Comparison of ENCODE assay signal across 8 mouse cellular contexts in genomic region chr2:152413158-152413764, GRCm38 (mm10). TPM values are rescaled to one million over a fixed set of nuclear protein-coding genes. Genes with fewer than 3 reads are reported as not detected.
DNase-seq lines count a peak whose midpoint lies in the region; TF ChIP-seq lines count a peak whose summit lies in the region.

No protein-coding gene starts in this region.

- H3K9me3 ChIP-seq in hindbrain, embryonic 10.5 days, result peaks cover 9% of the 10 kb centered on the region

- peak overlapping the region; percentile 97 for H3K4me3 ChIP-seq in hindbrain, embryonic 10.5 days
- H3K4me3 ChIP-seq in small intestine, adult 2 months (ENCODE audit: low read depth, low read length), result peak overlapping the region; percentile 73

- 0 out of 2 replicates have a peak, but pooled peaks cover 7% of the 10 kb centered on the region for H3K36me3 ChIP-seq in hindbrain, embryonic 10.5 days
- no peaks in the 10 kb centered on the region for H3K36me3 ChIP-seq in small intestine, adult 2 months (ENCODE audit: control insufficient read depth, insufficient read depth, low read length)

- TF ChIP-seq POLR2A in small intestine, adult 2 months (IDR thresholded peaks at IDR 0.05; ENCODE audit: low read depth, low read length), result no peak

- peaks cover 53% of the 10 kb centered on the region for H3K4me1 ChIP-seq in hindbrain, embryonic 10.5 days (replicated peaks)
- no peaks in the 10 kb centered on the region for H3K4me1 ChIP-seq in small intestine, adult 2 months (ENCODE audit: control insufficient read depth, insufficient read depth, insufficient read length, low read length)

- WGBS in hindbrain, embryonic 10.5 days, result 1% methylated on average over 21 of the region's 21 CpGs
- WGBS in small intestine, adult 2 months, result 42% methylated on average over 21 of the region's 21 CpGs

- H3K27ac ChIP-seq in hindbrain, embryonic 10.5 days, result peak overlapping the region; percentile 100
- H3K27ac ChIP-seq in small intestine, adult 2 months (ENCODE audit: insufficient read depth, low read depth, low read length), result no peak overlapping the region

- H3K27me3 ChIP-seq in hindbrain, embryonic 10.5 days (ENCODE audit: insufficient read depth, poor library complexity, severe bottlenecking), result no peaks in the 10 kb centered on the region
- peaks cover 16% of the 10 kb centered on the region for H3K27me3 ChIP-seq in small intestine, adult 2 months (ENCODE audit: control insufficient read depth, insufficient read depth, low read length)

- TF ChIP-seq CTCF in small intestine, adult 2 months (IDR thresholded peaks at IDR 0.05; ENCODE audit: extremely low read depth, insufficient read length, insufficient replicate concordance, low read depth, low read length), result no peak

- peak; percentile 43 to 50 for DNase-seq in adrenal gland, adult (ENCODE audit: inconsistent age in 2 of 2, low spot score in 1 of 2)
- no peak for DNase-seq in adrenal gland, adult 8-10 months
- DNase-seq in adrenal gland, postnatal 25 days, result peak; percentile 38
- DNase-seq in hindbrain, embryonic 10.5 days (ENCODE audit: low spot score), result no peak
- DNase-seq in liver, result peak; percentile 59
- no peak for DNase-seq in adipocyte (ENCODE audit: low spot score)
- no peak for DNase-seq in T-cell, adult 2 months (ENCODE audit: low spot score)

RNA-seq across cellular contexts. Expression of gene Zcchc3, which starts 1.6 kb away (rescaled TPM):
- 10 to 100 TPM in 1 of 4 experiments, 1 to 10 TPM in 3; 7.9 to 11.2 (median 9.2) TPM for total RNA-seq in adrenal gland, adult 8-10 months (2022)
- total RNA-seq in adrenal gland, postnatal 25 days (2021), result 7.6 and 8.3 TPM in 2 replicates
- 45.9 and 47.9 TPM in 2 replicates for polyA plus RNA-seq in hindbrain, embryonic 10.5 days (2016; fragmentation: Nextera tagmentation; extraction: Ambion mirVana)
- polyA plus RNA-seq in small intestine, adult 2 months (2012; rRNA removed), result 0.77 and 1.9 TPM in 2 replicates

RNA-seq across cellular contexts. Expression of gene 6820408C15Rik, which starts 2.1 kb away (rescaled TPM):
- total RNA-seq in adrenal gland, adult 8-10 months (2022), result under 1 TPM; 0.32 to 0.51 (median 0.42) TPM
- not detected in 2 replicates for total RNA-seq in adrenal gland, postnatal 25 days (2021)
- 1.3 and 3.3 TPM in 2 replicates for polyA plus RNA-seq in hindbrain, embryonic 10.5 days (2016; fragmentation: Nextera tagmentation; extraction: Ambion mirVana)
- not detected in 2 replicates for polyA plus RNA-seq in small intestine, adult 2 months (2012; rRNA removed)

RNA-seq across cellular contexts. Expression of gene Sox12, which starts 15.4 kb away (rescaled TPM):
- 10 to 100 TPM in 3 of 4 experiments, 1 to 10 TPM in 1; 9.9 to 16.8 (median 12.6) TPM for total RNA-seq in adrenal gland, adult 8-10 months (2022)
- 17.0 and 22.8 TPM in 2 replicates for total RNA-seq in adrenal gland, postnatal 25 days (2021)
- polyA plus RNA-seq in hindbrain, embryonic 10.5 days (2016; fragmentation: Nextera tagmentation; extraction: Ambion mirVana), result 9.5 and 11.1 TPM in 2 replicates
- polyA plus RNA-seq in small intestine, adult 2 months (2012; rRNA removed), result 1.8 and 3.2 TPM in 2 replicates

RNA-seq across cellular contexts. Expression of gene Nrsn2, which starts 36.8 kb away (rescaled TPM):
- 10 to 100 TPM in 1 of 4 experiments, 1 to 10 TPM in 3; 5.3 to 11.3 (median 8.1) TPM for total RNA-seq in adrenal gland, adult 8-10 months (2022)
- 2.1 and 3.2 TPM in 2 replicates for total RNA-seq in adrenal gland, postnatal 25 days (2021)
- polyA plus RNA-seq in hindbrain, embryonic 10.5 days (2016; fragmentation: Nextera tagmentation; extraction: Ambion mirVana), result 1.4 and 5.1 TPM in 2 replicates
- polyA plus RNA-seq in small intestine, adult 2 months (2012; rRNA removed), result 0.36 and 0.51 TPM in 2 replicates

RNA-seq across cellular contexts. Expression of gene Defb23, which starts 51.2 kb away (rescaled TPM):
- not detected for total RNA-seq in adrenal gland, adult 8-10 months (2022)
- total RNA-seq in adrenal gland, postnatal 25 days (2021), result not detected in 2 replicates
- not detected in 2 replicates for polyA plus RNA-seq in hindbrain, embryonic 10.5 days (2016; fragmentation: Nextera tagmentation; extraction: Ambion mirVana)
- not detected in 2 replicates for polyA plus RNA-seq in small intestine, adult 2 months (2012; rRNA removed)

Comparison
In these comparisons a context has a peak if more than half of its experiments do, and no peak if none do; other contexts are left out.
1. DNase-seq: peak in adrenal gland, adult (2 of 2), adrenal gland, postnatal 25 days (single experiment) and liver (single experiment); none in adrenal gland, adult 8-10 months (single experiment), hindbrain, embryonic 10.5 days (single experiment), adipocyte (single experiment) and T-cell, adult 2 months (single experiment).